Mouse (Mus musculus): Measurements from ENCODE around the gene Cnot3. TPM values are rescaled to one million over a fixed set of nuclear protein-coding genes. Genes with fewer than 3 reads are reported as not detected.
"Not testable (repeated sequence)": the region's sequence is repeated elsewhere in the genome, so short reads cannot be mapped to it uniquely, and the experiment has no call there.

Gene Cnot3
- 40.5 and 44.2 TPM in 2 replicates for polyA plus RNA-seq (2014; fragmentation: Nextera tagmentation; extraction: Ambion mirVana)

- Histone ChIP-seq H3K9me3 (replicated peaks; ENCODE audit: control insufficient read depth, low read length) (no peaks in the 10 kb centered on the region), H3K4me2 (ENCODE audit: low read length) (peak within 1 kb of the TSS; percentile 89)
- WGBS = under 1% methylated on average over 47 of the region's 58 CpGs
These were observed at the start of gene Cnot3 for GRCm38 (mm10) chr7:3644672-3645487. Gene Cnot3, plus strand, starts transcription at chr7:3645268.

GRCm38 (mm10) chr7:3597755-3598154 is 47.3 kb upstream of the Cnot3 start:
- H3K36me3 ChIP-seq (ENCODE audit: control insufficient read depth, insufficient read depth, low read length); H3K4me1 ChIP-seq (ENCODE audit: control insufficient read depth, insufficient read depth, low read length); H3K27me3 ChIP-seq (replicated peaks; ENCODE audit: control insufficient read depth, insufficient read depth, low read length); DNase-seq (ENCODE audit: low spot score); ATAC-seq; H3K4me3 ChIP-seq (ENCODE audit: low read depth, low read length); H3K9ac ChIP-seq (ENCODE audit: low read length); H3K9me3 ChIP-seq (replicated peaks; ENCODE audit: control insufficient read depth, low read length); H3K4me2 ChIP-seq (ENCODE audit: low read length); H3K27ac ChIP-seq (ENCODE audit: low read depth, low read length): not testable (repeated sequence)
- WGBS = 66% methylated on average over 1 of the region's 1 CpGs

More at GRCm38 (mm10) chr7:3644672-3645487, at the start of gene Cnot3:
- H3K4me1 ChIP-seq (ENCODE audit: control insufficient read depth, insufficient read depth, low read length) = peaks cover 28% of the 10 kb centered on the region
- peak within 1 kb of the TSS; percentile 100 for H3K4me3 ChIP-seq (ENCODE audit: low read depth, low read length)
- ATAC-seq (peak; percentile 98), DNase-seq (ENCODE audit: low spot score) (peak; percentile 100)
- H3K9ac ChIP-seq (ENCODE audit: low read length) = peak within 1 kb of the TSS; percentile 98
- no peaks in the 10 kb centered on the region for H3K27me3 ChIP-seq (replicated peaks; ENCODE audit: control insufficient read depth, insufficient read depth, low read length)
- peak within 1 kb of the TSS; percentile 98 for H3K27ac ChIP-seq (ENCODE audit: low read depth, low read length)
- H3K36me3 ChIP-seq (ENCODE audit: control insufficient read depth, insufficient read depth, low read length) = peaks cover 28% of the 10 kb centered on the region

GRCm38 (mm10) chr7:3601119-3601518 is 43.9 kb upstream of the Cnot3 start:
- no peaks in the 10 kb centered on the region for H3K4me1 ChIP-seq (ENCODE audit: control insufficient read depth, insufficient read depth, low read length)
- H3K9me3 ChIP-seq (replicated peaks; ENCODE audit: control insufficient read depth, low read length) = no peaks in the 10 kb centered on the region
- 14% methylated on average over 4 of the region's 4 CpGs for WGBS
- DNase-seq (ENCODE audit: low spot score) (peak; percentile 89), ATAC-seq (peak; percentile 20; the same call in 1 of the 2 replicates)
- H3K27me3 ChIP-seq (replicated peaks; ENCODE audit: control insufficient read depth, insufficient read depth, low read length) = no peaks in the 10 kb centered on the region
- no peak overlapping the region for H3K27ac ChIP-seq (ENCODE audit: low read depth, low read length)
- no peaks in the 10 kb centered on the region for H3K36me3 ChIP-seq (ENCODE audit: control insufficient read depth, insufficient read depth, low read length)
- no peak overlapping the region for H3K4me3 ChIP-seq (ENCODE audit: low read depth, low read length)
- no peak overlapping the region for H3K9ac ChIP-seq (ENCODE audit: low read length)
- H3K4me2 ChIP-seq (ENCODE audit: low read length) = no peak overlapping the region

GRCm38 (mm10) chr7:3606798-3607197 is 38.3 kb upstream of the Cnot3 start:
- 33% methylated on average over 2 of the region's 2 CpGs for WGBS

GRCm38 (mm10) chr7:3607391-3607790 is 37.7 kb upstream of the Cnot3 start:
- WGBS = 87% methylated on average over 6 of the region's 6 CpGs
- H3K36me3 ChIP-seq (ENCODE audit: control insufficient read depth, insufficient read depth, low read length) = no peaks in the 10 kb centered on the region
- no peak for DNase-seq (ENCODE audit: low spot score)
- no peak overlapping the region for H3K27ac ChIP-seq (ENCODE audit: low read depth, low read length)
- no peaks in the 10 kb centered on the region for H3K4me1 ChIP-seq (ENCODE audit: control insufficient read depth, insufficient read depth, low read length)
- no peak overlapping the region for H3K4me3 ChIP-seq (ENCODE audit: low read depth, low read length)
- H3K9ac ChIP-seq (ENCODE audit: low read length) = no peak overlapping the region
- H3K9me3 ChIP-seq (replicated peaks; ENCODE audit: control insufficient read depth, low read length) = no peaks in the 10 kb centered on the region
- ATAC-seq = no peak
- no peaks in the 10 kb centered on the region for H3K27me3 ChIP-seq (replicated peaks; ENCODE audit: control insufficient read depth, insufficient read depth, low read length)
- H3K4me2 ChIP-seq (ENCODE audit: low read length) = no peak overlapping the region

More at GRCm38 (mm10) chr7:3606798-3607197, 38.3 kb upstream of the Cnot3 start:
- Histone ChIP-seq H3K27ac (ENCODE audit: low read depth, low read length) (no peak overlapping the region), H3K9ac (ENCODE audit: low read length) (no peak overlapping the region), H3K27me3 (replicated peaks; ENCODE audit: control insufficient read depth, insufficient read depth, low read length) (no peaks in the 10 kb centered on the region), H3K4me2 (ENCODE audit: low read length) (no peak overlapping the region), H3K4me3 (ENCODE audit: low read depth, low read length) (no peak overlapping the region), H3K36me3 (ENCODE audit: control insufficient read depth, insufficient read depth, low read length) (no peaks in the 10 kb centered on the region), H3K9me3 (replicated peaks; ENCODE audit: control insufficient read depth, low read length) (no peaks in the 10 kb centered on the region), H3K4me1 (ENCODE audit: control insufficient read depth, insufficient read depth, low read length) (no peaks in the 10 kb centered on the region)
- ATAC-seq (no peak), DNase-seq (ENCODE audit: low spot score) (peak; percentile 24)

- WGBS = 94% methylated on average over 3 of the region's 3 CpGs
- no peak overlapping the region for H3K4me3 ChIP-seq (ENCODE audit: low read depth, low read length)
- DNase-seq (ENCODE audit: low spot score) = no peak
- no peak for ATAC-seq
- H3K27me3 ChIP-seq (replicated peaks; ENCODE audit: control insufficient read depth, insufficient read depth, low read length) = no peaks in the 10 kb centered on the region
- H3K36me3 ChIP-seq (ENCODE audit: control insufficient read depth, insufficient read depth, low read length) = no peaks in the 10 kb centered on the region
- H3K9ac ChIP-seq (ENCODE audit: low read length) = no peak overlapping the region
- H3K4me2 ChIP-seq (ENCODE audit: low read length) = no peak overlapping the region
- no peak overlapping the region for H3K27ac ChIP-seq (ENCODE audit: low read depth, low read length)
- H3K4me1 ChIP-seq (ENCODE audit: control insufficient read depth, insufficient read depth, low read length) = no peaks in the 10 kb centered on the region
- no peaks in the 10 kb centered on the region for H3K9me3 ChIP-seq (replicated peaks; ENCODE audit: control insufficient read depth, low read length)
These were observed 36.4 kb upstream of the Cnot3 start for GRCm38 (mm10) chr7:3608668-3609067.

- H3K4me1 ChIP-seq (ENCODE audit: control insufficient read depth, insufficient read depth, low read length) = no peaks in the 10 kb centered on the region
- H3K9ac ChIP-seq (ENCODE audit: low read length) = no peak overlapping the region
- no peak overlapping the region for H3K27ac ChIP-seq (ENCODE audit: low read depth, low read length)
- 71% methylated on average over 3 of the region's 3 CpGs for WGBS
- no peaks in the 10 kb centered on the region for H3K9me3 ChIP-seq (replicated peaks; ENCODE audit: control insufficient read depth, low read length)
- H3K36me3 ChIP-seq (ENCODE audit: control insufficient read depth, insufficient read depth, low read length) = no peaks in the 10 kb centered on the region
- DNase-seq (ENCODE audit: low spot score) = no peak
- H3K27me3 ChIP-seq (replicated peaks; ENCODE audit: control insufficient read depth, insufficient read depth, low read length) = no peaks in the 10 kb centered on the region
- H3K4me3 ChIP-seq (ENCODE audit: low read depth, low read length) = no peak overlapping the region
- no peak for ATAC-seq
- H3K4me2 ChIP-seq (ENCODE audit: low read length) = no peak overlapping the region
These were observed 36.0 kb upstream of the Cnot3 start for GRCm38 (mm10) chr7:3609082-3609481.

- WGBS = 94% methylated on average over 3 of the region's 3 CpGs
- Histone ChIP-seq H3K4me3 (ENCODE audit: low read depth, low read length) (no peak overlapping the region), H3K4me2 (ENCODE audit: low read length) (no peak overlapping the region), H3K27ac (ENCODE audit: low read depth, low read length) (no peak overlapping the region), H3K9ac (ENCODE audit: low read length) (no peak overlapping the region), H3K27me3 (replicated peaks; ENCODE audit: control insufficient read depth, insufficient read depth, low read length) (no peaks in the 10 kb centered on the region), H3K36me3 (ENCODE audit: control insufficient read depth, insufficient read depth, low read length) (no peaks in the 10 kb centered on the region), H3K9me3 (replicated peaks; ENCODE audit: control insufficient read depth, low read length) (no peaks in the 10 kb centered on the region), H3K4me1 (ENCODE audit: control insufficient read depth, insufficient read depth, low read length) (no peaks in the 10 kb centered on the region)
- ATAC-seq (no peak), DNase-seq (ENCODE audit: low spot score) (no peak)
These were observed 34.6 kb upstream of the Cnot3 start for GRCm38 (mm10) chr7:3610437-3610836.

GRCm38 (mm10) chr7:3611006-3611405 is 34.1 kb upstream of the Cnot3 start:
- DNase-seq (ENCODE audit: low spot score) (no peak), ATAC-seq (no peak)
- Histone ChIP-seq H3K4me1 (ENCODE audit: control insufficient read depth, insufficient read depth, low read length) (no peaks in the 10 kb centered on the region), H3K36me3 (ENCODE audit: control insufficient read depth, insufficient read depth, low read length) (no peaks in the 10 kb centered on the region), H3K9ac (ENCODE audit: low read length) (no peak overlapping the region), H3K4me2 (ENCODE audit: low read length) (no peak overlapping the region), H3K27me3 (replicated peaks; ENCODE audit: control insufficient read depth, insufficient read depth, low read length) (no peaks in the 10 kb centered on the region), H3K4me3 (ENCODE audit: low read depth, low read length) (no peak overlapping the region), H3K27ac (ENCODE audit: low read depth, low read length) (no peak overlapping the region), H3K9me3 (replicated peaks; ENCODE audit: control insufficient read depth, low read length) (no peaks in the 10 kb centered on the region)
- 90% methylated on average over 13 of the region's 13 CpGs for WGBS
